9 mouse cellular contexts compared by ENCODE assay signal in genomic region chr11:82174794-82175193, GRCm38 (mm10). TPM values are rescaled to one million over a fixed set of nuclear protein-coding genes. Genes with fewer than 3 reads are reported as not detected.
DNase-seq lines count a peak whose midpoint lies in the region; ATAC-seq and TF ChIP-seq lines count a peak whose summit lies in the region.
"Had no signal": no experiment of that assay in that cellular context is flagged by ENCODE, and none has a peak within 500 bp of the region (broad histone marks: within the 10 kb centered on the region; RNA-seq: fewer than 3 reads in every experiment).

No protein-coding gene starts in this region.

- H3K9me3 ChIP-seq in liver, embryonic 12.5 days (replicated peaks): no peaks in the 10 kb centered on the region
- H3K9me3 ChIP-seq in midbrain, postnatal 0 days (ENCODE audit: low read length): no peaks in the 10 kb centered on the region

- H3K36me3 ChIP-seq in liver, embryonic 12.5 days: no peaks in the 10 kb centered on the region
- H3K36me3 ChIP-seq in midbrain, postnatal 0 days (ENCODE audit: insufficient read depth, low read length): no peaks in the 10 kb centered on the region

- WGBS in liver, embryonic 12.5 days (ENCODE audit: insufficient replicate concordance): 23% methylated on average over 3 of the region's 3 CpGs
- 26% methylated on average over 3 of the region's 3 CpGs for WGBS in midbrain, postnatal 0 days

- no peak for ATAC-seq in liver, embryonic 12.5 days
- ATAC-seq in midbrain, postnatal 0 days (ENCODE audit: low FRiP score): no peak

- no peaks in the 10 kb centered on the region for H3K27me3 ChIP-seq in liver, embryonic 12.5 days (replicated peaks)
- H3K27me3 ChIP-seq in midbrain, postnatal 0 days (ENCODE audit: insufficient read depth, low read length): peaks cover 8% of the 10 kb centered on the region; the same call in 1 of the 2 replicates

- no peak overlapping the region for H3K9ac ChIP-seq in liver, embryonic 12.5 days
- H3K9ac ChIP-seq in midbrain, postnatal 0 days (replicated peaks; ENCODE audit: low read length, poor library complexity, severe bottlenecking): no peak overlapping the region

- H3K4me1 ChIP-seq in liver, embryonic 12.5 days: no peaks in the 10 kb centered on the region
- no peaks in the 10 kb centered on the region for H3K4me1 ChIP-seq in midbrain, postnatal 0 days (ENCODE audit: insufficient read depth, low read length)

- H3K4me2 ChIP-seq in liver, embryonic 12.5 days: no peak overlapping the region
- no peak overlapping the region for H3K4me2 ChIP-seq in midbrain, postnatal 0 days (ENCODE audit: low read depth, low read length, poor library complexity, severe bottlenecking)

- peak; percentile 77 for TF ChIP-seq CTCF in midbrain, postnatal 0 days (IDR thresholded peaks at IDR 0.05)

- H3K27ac ChIP-seq in liver, embryonic 12.5 days: no peak overlapping the region
- no peak overlapping the region for H3K27ac ChIP-seq in midbrain, postnatal 0 days (ENCODE audit: low read depth, low read length)

- peak; percentile 58 for DNase-seq in liver
- DNase-seq in adrenal gland, adult 8-10 months: peak; percentile 63
- peak; percentile 59 for DNase-seq in embryo, embryonic 9.5 days (ENCODE audit: extremely low spot score)
- DNase-seq in heart, postnatal 36 days: peak; percentile 61 to 69
- DNase-seq in left cerebral cortex, adult 8-10 months (ENCODE audit: low spot score in 2 of 2): peak; percentile 21 to 30
- DNase-seq in midbrain, postnatal 0 days (ENCODE audit: low spot score): peak; percentile 80
- peak; percentile 86 for DNase-seq in thymus, postnatal 14 days

- H3K4me3 ChIP-seq in liver, embryonic 12.5 days: no peak overlapping the region
- H3K4me3 ChIP-seq in midbrain, postnatal 0 days (ENCODE audit: low read depth, low read length): no peak overlapping the region
- H3K4me3 ChIP-seq: erythroblast, embryonic 14.5 days had no signal

- intact Hi-C loops in heart, postnatal 36 days (cut with DNase I): loop anchor here (5.0 kb wide), 1 partner anchor 537 kb away; no protein-coding TSS in a partner anchor

RNA-seq across cellular contexts. Expression of gene Ccl8, which starts 59.8 kb away (rescaled TPM):
- polyA plus RNA-seq in liver, embryonic 12.5 days (2016; fragmentation: Nextera tagmentation; extraction: Ambion mirVana): not detected in 2 replicates
- 1 to 10 TPM in 1 of 4 experiments, not detected in 3; 1.7 TPM for total RNA-seq in adrenal gland, adult 8-10 months (2022)
- 1 to 10 TPM in 1 of 2 experiments, under 1 TPM in 1; 0.67 to 1.5 TPM for total RNA-seq in heart, postnatal 36 days (2021)
- total RNA-seq in left cerebral cortex, adult 8-10 months (2022): not detected
- not detected in 2 replicates for total RNA-seq in midbrain, postnatal 0 days (2014; rRNA removed)
- polyA plus RNA-seq in midbrain, postnatal 0 days (2015; fragmentation: Nextera tagmentation; extraction: Ambion mirVana): not detected in 2 replicates
- polyA plus RNA-seq: erythroblast, embryonic 14.5 days had no signal

Comparison
In these comparisons a context has a peak if more than half of its experiments do, and no peak if none do; other contexts are left out.
1. DNase-seq: peak in every context shown above with its lines; median percentile 86 in thymus, postnatal 14 days; 80 in midbrain, postnatal 0 days; 65 in heart, postnatal 36 days; 63 in adrenal gland, adult 8-10 months; 59 in embryo, embryonic 9.5 days; 58 in liver; 26 in left cerebral cortex, adult 8-10 months.